Mouse (Mus musculus) C2C12 (cell line): ENCODE data around the gene Pde6h.

Experiments used
- CEBPB ChIP-seq: IDR thresholded peaks from one replicate; pipeline ENCODE4 v1.6.1; 2011; ENCODE audit warnings: low read depth, mild to moderate bottlenecking, control low read depth, moderate library complexity
- CTCF ChIP-seq: IDR thresholded peaks from one replicate; pipeline ENCODE4 v1.5.1; 2011; ENCODE audit not compliant: control insufficient read depth, insufficient read depth, insufficient read length
- FOSL1 ChIP-seq: IDR thresholded peaks from one replicate; pipeline ENCODE4 v1.8.0; 2011; ENCODE audit warnings: mild to moderate bottlenecking, low read length; ENCODE audit not compliant: poor library complexity, insufficient read depth, severe bottlenecking
- MAX ChIP-seq: IDR thresholded peaks from one replicate; pipeline ENCODE4 v1.6.1; 2011; ENCODE audit warnings: mild to moderate bottlenecking, control low read depth
- MYOD1 ChIP-seq: IDR thresholded peaks from one replicate; pipeline ENCODE4 v1.6.1; 2011; ENCODE audit warnings: low read depth; ENCODE audit not compliant: control insufficient read depth, insufficient read length
- MYOG ChIP-seq: IDR thresholded peaks from one replicate; pipeline ENCODE4 v1.6.1; 2011; ENCODE audit not compliant: control insufficient read depth, insufficient read length; ENCODE audit errors: extremely low read depth
- USF1 ChIP-seq: IDR thresholded peaks from one replicate; pipeline ENCODE4 v1.6.1; 2011; ENCODE audit warnings: low read depth, mild to moderate bottlenecking, control low read depth, moderate library complexity

DNA sequence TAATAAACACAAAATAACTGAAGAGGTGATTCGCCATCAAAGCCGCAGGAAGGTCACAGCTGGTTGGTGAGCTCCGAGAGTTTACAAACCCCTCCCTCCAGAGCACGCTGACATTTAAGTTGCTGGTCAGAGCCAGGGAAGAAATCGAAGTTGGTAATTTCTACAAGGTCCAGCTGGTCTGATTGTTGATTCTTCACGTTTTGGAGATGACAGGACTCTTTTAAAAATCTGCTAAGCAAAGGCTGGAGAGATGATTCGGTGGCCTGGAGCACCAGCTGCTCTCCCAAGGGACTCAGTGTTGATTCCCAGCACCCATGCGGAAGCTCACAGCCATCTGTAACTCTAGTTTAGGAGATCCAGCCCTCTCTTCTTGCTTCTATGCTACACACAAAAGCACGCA, 12.7 kb downstream of the Pde6h start:
- TF ChIP-seq CTCF: no peak
- TF ChIP-seq CEBPB: no peak
- no peak for TF ChIP-seq USF1
- TF ChIP-seq FOSL1: no peak
- TF ChIP-seq MYOG: no peak
- TF ChIP-seq MAX: no peak
- TF ChIP-seq MYOD1: no peak
